Mouse (Mus musculus): ENCODE data around the gene Pde4dip. TPM values are rescaled to one million over a fixed set of nuclear protein-coding genes. Genes with fewer than 3 reads are reported as not detected.

The Pde4dip gene
- polyA plus RNA-seq, 2 experiments from 2014 or later: 8.0 to 10.8 TPM

DNA sequence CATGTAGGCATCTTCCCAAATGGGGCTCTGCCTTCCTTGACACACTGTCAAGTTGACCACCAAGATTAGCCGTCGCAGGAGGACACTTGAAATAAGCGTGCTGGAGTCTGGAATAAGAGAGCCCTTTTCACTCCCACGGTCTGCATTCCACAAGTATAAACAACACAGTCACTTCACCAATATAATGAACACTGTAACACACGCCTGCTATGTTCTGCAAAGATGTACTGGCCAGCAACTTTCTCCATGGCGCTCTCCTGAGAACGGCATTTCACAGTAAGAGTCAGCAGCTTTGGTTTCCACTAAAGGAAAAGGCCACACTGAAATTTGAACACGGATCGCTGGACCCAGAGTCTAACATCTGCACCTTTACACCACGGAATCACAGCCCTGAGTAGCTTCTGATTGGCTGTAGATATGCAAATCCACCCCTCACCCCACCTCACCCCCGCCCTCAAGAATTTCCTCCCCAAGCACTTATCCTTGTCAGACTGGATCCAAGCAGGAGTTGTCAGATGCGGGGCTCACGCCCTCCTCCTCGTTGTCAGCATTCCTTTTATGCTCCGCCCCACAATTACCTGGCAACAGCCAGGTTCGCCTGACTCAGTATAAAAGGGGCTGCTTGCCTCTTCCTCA is 204.8 kb downstream of the Pde4dip start:
- no peak for ATAC-seq

- ATAC-seq: no peak
Measured at GRCm38 (mm10) chr3:97682576-97682975, 205.9 kb downstream of the Pde4dip start.

DNA sequence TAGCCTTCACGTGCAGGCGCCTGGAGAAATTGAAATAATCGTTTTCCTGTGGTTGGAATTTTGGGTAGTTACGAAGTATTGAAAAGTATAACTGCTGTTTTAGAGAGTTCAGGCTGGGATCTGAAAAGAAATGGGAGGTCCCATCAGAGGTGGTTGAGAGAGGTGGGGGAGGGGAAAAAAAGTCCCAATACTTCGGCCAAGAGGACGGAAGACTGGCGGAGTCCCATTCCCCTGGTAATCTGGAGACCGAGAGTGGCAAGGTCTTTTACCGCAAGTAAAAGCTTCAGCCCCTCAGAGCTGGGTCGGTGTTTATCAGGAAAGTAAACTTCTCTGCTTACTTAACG is 206.4 kb downstream of the Pde4dip start:
- ATAC-seq: no peak

DNA sequence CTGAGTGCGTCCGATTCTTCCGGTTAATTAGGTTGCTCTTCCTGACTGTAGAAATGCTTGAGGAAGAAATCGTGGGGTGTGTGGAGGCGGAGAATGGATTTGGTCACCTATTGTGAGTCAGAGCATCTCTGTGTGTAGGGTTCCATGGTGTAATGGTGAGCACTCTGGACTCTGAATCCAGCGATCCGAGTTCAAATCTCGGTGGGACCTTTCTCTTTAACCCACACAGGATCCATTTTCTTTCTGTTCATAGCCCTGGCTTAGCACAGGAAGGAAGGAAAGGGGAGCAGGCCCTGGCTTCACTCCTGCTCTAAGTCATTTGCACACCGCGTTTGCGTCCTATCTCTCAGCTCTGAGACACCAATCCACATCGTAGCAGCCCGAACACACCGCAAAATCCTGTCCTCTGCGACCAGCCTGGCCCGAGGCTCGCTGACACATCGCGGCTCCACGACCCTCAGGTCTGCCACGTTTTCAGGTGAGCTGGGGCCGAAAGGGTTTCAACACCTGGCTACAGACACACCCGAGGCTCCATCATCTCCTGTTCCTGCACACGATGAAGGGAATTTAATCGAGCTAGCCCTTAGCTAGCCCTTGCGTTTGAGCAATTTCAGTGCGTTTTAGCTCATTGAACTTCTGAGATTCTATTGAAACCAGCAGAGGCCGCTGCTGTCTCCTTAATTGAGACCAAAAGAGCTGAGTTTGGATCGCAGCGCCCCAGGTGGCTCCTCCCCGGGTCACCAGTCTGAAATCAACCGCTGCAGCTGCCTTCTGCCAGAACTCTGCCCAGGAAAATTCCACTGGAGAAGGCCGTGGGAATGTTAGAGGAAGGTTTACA is 207.0 kb downstream of the Pde4dip start:
- peak; percentile 74 for ATAC-seq

- peak; percentile 79 for ATAC-seq
Measured at GRCm38 (mm10) chr3:97680631-97681320, 207.7 kb downstream of the Pde4dip start.

- no peak for ATAC-seq
Measured at GRCm38 (mm10) chr3:97678416-97678815, 210.1 kb downstream of the Pde4dip start.

- no peak for ATAC-seq
Measured at GRCm38 (mm10) chr3:97676126-97676525, 212.4 kb downstream of the Pde4dip start.

- no peak for ATAC-seq
Measured at GRCm38 (mm10) chr3:97674644-97675110, 213.8 kb downstream of the Pde4dip start, which contains the start of gene Gm17651. TSS of gene Gm17651 (minus strand) at chr3:97674694.

- ATAC-seq: no peak
Measured at GRCm38 (mm10) chr3:97667093-97667675, 221.3 kb downstream of the Pde4dip start.

DNA sequence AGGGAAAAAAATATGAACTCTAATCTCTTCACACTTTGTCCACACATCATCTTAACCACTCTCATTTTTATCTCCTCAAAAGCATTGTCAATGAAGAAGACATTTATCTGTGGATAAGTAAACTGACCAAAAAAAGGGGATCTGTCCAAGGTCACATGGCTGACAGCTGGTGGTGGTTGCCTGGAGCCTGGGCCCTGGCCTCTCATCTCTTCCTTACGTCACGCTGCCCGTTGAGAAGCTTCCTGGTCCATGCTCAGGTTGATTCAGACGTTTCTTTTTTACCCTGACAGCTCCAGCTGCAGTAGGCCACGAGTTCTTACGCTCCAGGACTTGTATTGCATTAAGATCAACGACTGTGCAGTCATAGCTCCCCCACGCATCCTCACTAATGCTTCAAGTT is 222.4 kb downstream of the Pde4dip start:
- ATAC-seq: no peak

- no peak for ATAC-seq
Measured at GRCm38 (mm10) chr3:97665525-97665924, 223.0 kb downstream of the Pde4dip start.

GRCm38 (mm10) chr3:97661206-97661605 is 227.3 kb downstream of the Pde4dip start:
- ATAC-seq: no peak

- no peak for ATAC-seq
Measured at GRCm38 (mm10) chr3:97659746-97660145, 228.8 kb downstream of the Pde4dip start.

DNA sequence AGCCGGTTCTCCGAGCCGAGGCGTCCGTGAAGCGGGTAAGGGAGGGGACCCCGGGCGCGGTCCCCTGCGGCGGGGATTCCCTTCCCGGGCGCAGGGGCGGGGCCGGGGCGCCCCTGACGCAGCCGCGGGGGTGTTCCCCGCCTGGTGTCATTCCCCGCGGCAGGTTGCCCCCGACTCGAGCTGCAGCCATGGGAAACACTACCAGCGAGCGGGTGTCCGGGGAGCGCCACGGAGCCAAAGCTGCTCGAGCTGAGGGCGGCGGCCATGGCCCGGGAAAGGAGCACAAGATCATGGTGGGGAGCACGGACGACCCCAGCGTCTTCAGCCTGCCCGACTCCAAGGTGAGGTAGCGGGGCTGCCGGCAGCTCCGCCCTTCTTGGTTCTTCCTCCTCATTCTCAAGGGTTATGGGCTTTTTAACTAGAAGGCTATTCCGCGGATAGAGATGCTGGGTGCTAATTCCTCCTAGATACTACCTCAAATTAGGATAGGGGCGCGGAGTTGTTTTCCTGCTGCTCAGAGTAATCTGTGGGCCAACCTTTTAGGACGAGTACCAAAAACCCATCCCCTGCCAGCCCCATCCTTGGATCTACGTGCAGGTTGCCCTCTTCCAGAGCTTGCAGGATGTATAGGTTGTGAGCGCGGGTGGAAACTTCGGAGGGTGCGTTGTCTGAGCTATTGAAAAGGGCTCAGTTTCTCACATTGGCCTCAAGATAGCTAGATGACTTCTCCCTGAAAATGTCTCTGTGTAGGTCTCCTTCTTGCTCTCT is 229.9 kb downstream of the Pde4dip start:
- peak; percentile 47 for ATAC-seq

DNA sequence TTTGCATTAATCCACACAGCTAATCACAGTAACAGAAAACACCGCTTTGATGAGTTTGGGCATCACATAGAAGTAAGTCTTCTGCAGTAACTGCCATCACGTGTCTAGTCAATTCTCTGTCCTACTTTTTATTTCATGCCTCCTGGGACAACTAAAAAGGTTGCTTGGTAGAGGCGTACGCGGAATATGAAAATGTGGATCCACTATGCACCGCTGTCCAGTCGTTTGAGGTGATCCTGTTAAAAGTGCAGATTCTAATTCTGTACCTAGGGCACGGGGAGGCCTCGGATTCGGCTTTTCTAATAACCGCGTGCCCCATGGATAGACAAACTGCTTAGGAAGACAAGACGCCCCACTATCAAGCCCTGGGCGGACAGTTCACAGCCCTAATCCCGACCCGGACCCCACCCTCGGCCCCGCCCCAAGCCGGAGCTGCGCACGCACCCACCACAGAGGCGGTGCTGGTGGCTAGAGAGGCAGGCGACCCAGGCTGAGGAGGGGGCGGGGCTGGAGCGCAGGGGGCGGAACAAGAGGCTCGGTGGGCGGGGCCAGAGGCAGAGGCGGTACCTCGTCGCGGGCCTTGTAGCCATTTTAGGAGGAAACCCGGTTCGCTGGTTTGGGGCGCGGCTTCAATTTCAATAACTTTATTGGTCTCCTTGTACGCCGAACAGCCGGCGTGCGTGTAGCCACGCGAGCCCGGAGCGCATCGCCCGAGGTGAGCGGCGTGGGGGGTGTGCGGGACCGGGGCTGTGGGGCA is 230.7 kb downstream of the Pde4dip start, which contains the start of gene Prkab2:
Gene Prkab2 (plus strand): TSS at position 539 of the 757 bp plus-strand sequence.
- peak; percentile 84 for ATAC-seq

GRCm38 (mm10) chr3:97654901-97655300 is 233.6 kb downstream of the Pde4dip start:
- ATAC-seq: no peak

GRCm38 (mm10) chr3:97653781-97654180 is 234.7 kb downstream of the Pde4dip start:
- ATAC-seq: no peak

- no peak for ATAC-seq
Measured at GRCm38 (mm10) chr3:97651604-97652003, 236.9 kb downstream of the Pde4dip start.

DNA sequence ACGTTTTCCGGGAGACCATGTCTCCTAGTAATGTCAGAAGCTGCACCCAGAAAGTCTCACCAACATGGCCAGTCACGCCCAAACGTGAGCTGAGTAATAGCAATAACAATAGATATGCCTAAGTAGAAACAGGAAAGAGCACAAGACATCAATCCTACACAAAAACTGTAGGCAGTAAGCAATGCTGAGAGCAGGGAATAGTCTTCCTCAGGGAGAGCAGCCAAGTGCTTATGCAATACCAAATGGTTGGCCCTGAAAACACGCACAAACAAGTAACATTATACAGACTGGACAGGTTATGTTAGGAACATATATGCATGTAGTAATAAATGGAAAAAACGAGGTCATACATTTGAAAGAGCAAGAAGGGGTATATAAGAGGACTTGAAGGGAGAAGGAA is 239.0 kb downstream of the Pde4dip start:
- ATAC-seq: no peak

DNA sequence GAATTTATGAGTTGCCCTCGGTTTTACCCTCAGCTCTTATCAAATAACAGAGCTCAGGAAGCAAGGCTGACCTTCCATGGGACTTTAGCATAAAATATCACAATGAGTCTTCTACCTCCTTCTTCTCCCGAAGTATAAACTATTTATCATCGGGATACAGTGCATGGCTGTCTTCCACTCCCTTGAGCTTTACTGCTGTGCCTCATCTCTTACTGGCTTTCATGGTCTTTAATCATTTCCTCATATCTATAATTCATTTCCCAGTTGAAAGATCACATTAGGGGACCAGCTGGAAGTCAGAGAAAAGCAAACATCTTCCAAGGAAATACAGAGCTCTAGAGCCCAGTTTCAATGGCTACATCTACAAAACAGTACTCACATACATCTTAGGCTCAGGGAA is 239.5 kb downstream of the Pde4dip start:
- no peak for ATAC-seq

DNA sequence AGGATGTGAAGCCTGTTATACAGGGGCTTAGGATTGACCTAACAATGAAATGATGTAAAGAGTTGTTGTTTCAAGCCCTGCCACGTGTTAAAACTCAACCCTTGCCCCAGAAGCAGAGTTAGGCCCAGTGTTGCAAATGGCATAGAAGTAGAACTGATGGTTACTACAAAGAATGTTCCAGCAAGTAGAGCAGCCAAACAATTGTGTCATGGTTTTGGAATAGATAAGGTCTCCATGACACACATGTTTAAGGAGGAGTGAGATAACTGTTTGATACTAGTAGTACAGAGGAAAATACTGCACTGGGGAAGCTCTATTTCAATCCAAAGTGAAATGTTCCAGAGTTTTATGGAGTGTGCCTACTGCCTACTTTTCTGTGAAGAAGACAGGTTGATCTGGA is 240.0 kb downstream of the Pde4dip start:
- no peak for ATAC-seq

All from activated CD4-positive, CD25-positive, alpha-beta regulatory T cell, adult 4 months (primary cell).